8 mouse cellular contexts compared by ENCODE assay signal in the genomic region with DNA sequence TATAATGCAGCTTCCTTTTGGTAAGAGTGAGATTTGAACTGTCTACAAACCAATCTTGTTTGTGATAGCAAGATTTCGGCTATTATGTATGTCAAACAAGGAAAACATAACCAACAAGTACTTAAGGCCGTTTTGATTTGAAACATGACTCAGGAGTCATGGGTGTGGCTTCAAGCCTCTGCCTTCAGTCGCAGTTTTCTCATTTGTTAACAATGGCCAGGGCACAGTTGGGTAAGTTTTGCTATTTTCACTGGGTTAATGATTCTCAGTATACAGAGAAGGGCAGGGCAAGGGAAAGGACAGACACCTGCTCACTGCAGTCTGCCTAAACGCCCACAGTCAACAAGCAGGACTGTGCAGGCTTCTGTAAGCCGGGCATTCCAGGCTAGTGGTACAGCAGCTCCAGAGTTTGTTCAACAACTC. TPM values are rescaled to one million over a fixed set of nuclear protein-coding genes. Genes with fewer than 3 reads are reported as not detected.
DNase-seq lines count a peak whose midpoint lies in the region; ATAC-seq and TF ChIP-seq lines count a peak whose summit lies in the region.

No protein-coding gene starts in this region.

- H3K27ac ChIP-seq in heart, embryonic 16.5 days (ENCODE audit: low read length), result peak overlapping the region; percentile 100
- H3K27ac ChIP-seq in MEL (ENCODE audit: control insufficient read depth, low read depth, low read length), result peak overlapping the region; percentile 85
- peak overlapping the region; percentile 93 for H3K27ac ChIP-seq in forebrain, embryonic 10.5 days
- H3K27ac ChIP-seq in liver, embryonic 11.5 days (ENCODE audit: low read depth, low read length), result peak overlapping the region; percentile 100

- H3K4me3 ChIP-seq in heart, embryonic 16.5 days (ENCODE audit: low read length), result peak overlapping the region; percentile 82
- H3K4me3 ChIP-seq in MEL (ENCODE audit: control insufficient read depth in 1 of 2, insufficient read depth in 1 of 2, low read depth in 2 of 2, low read length in 2 of 2), result peak overlapping the region; percentile 83 to 92
- H3K4me3 ChIP-seq in forebrain, embryonic 10.5 days, result peak overlapping the region; percentile 80
- H3K4me3 ChIP-seq in liver, embryonic 11.5 days (ENCODE audit: low read depth, low read length), result peak overlapping the region; percentile 78

- no peaks in the 10 kb centered on the region for H3K27me3 ChIP-seq in heart, embryonic 16.5 days (ENCODE audit: control insufficient read depth, insufficient read depth, low read length)
- no peaks in the 10 kb centered on the region for H3K27me3 ChIP-seq in MEL (ENCODE audit: control insufficient read depth in 1 of 2, insufficient read depth in 2 of 2, low read length in 2 of 2)
- H3K27me3 ChIP-seq in forebrain, embryonic 10.5 days (ENCODE audit: poor library complexity, severe bottlenecking), result no peaks in the 10 kb centered on the region
- H3K27me3 ChIP-seq in liver, embryonic 11.5 days (replicated peaks; ENCODE audit: control insufficient read depth, insufficient read depth, low read length), result no peaks in the 10 kb centered on the region

- H3K9me3 ChIP-seq in heart, embryonic 16.5 days (replicated peaks; ENCODE audit: control insufficient read depth, low read length), result no peaks in the 10 kb centered on the region
- H3K9me3 ChIP-seq in MEL (replicated peaks; ENCODE audit: insufficient read depth, low read length), result no peaks in the 10 kb centered on the region
- H3K9me3 ChIP-seq in forebrain, embryonic 10.5 days, result no peaks in the 10 kb centered on the region
- H3K9me3 ChIP-seq in liver, embryonic 11.5 days (ENCODE audit: control insufficient read depth, low read length), result no peaks in the 10 kb centered on the region

- H3K4me1 ChIP-seq in heart, embryonic 16.5 days (ENCODE audit: control insufficient read depth, insufficient read depth, low read length), result peaks cover 21% of the 10 kb centered on the region
- H3K4me1 ChIP-seq in MEL (ENCODE audit: control insufficient read depth in 1 of 2, insufficient read depth in 2 of 2, low read length in 2 of 2), result peaks cover 12 to 14% of the 10 kb centered on the region in 2 experiments
- H3K4me1 ChIP-seq in forebrain, embryonic 10.5 days, result peaks cover 32% of the 10 kb centered on the region
- H3K4me1 ChIP-seq in liver, embryonic 11.5 days (replicated peaks; ENCODE audit: control insufficient read depth, insufficient read depth, low read length), result peaks cover 19% of the 10 kb centered on the region

- H3K36me3 ChIP-seq in heart, embryonic 16.5 days (ENCODE audit: control insufficient read depth, insufficient read depth), result no peaks in the 10 kb centered on the region; the same call in 1 of the 2 replicates
- peaks cover 2 to 31% of the 10 kb centered on the region in 2 experiments for H3K36me3 ChIP-seq in MEL (ENCODE audit: control insufficient read depth in 1 of 2, insufficient read depth in 2 of 2, low read length in 2 of 2)
- H3K36me3 ChIP-seq in forebrain, embryonic 10.5 days (replicated peaks), result peaks cover 28% of the 10 kb centered on the region
- peaks cover 3% of the 10 kb centered on the region; the same call in 1 of the 2 replicates for H3K36me3 ChIP-seq in liver, embryonic 11.5 days (ENCODE audit: control insufficient read depth, insufficient read depth, low read length)

- H3K79me2 ChIP-seq in MEL (ENCODE audit: control insufficient read depth, insufficient read depth, low read length, poor library complexity), result peaks cover 40% of the 10 kb centered on the region

- TF ChIP-seq CTCF in MEL (IDR thresholded peaks at IDR 0.05 in 2 of 3, conservative IDR thresholded peaks at IDR 0.05 in 1 of 3; ENCODE audit: control insufficient read depth in 1 of 3, insufficient read depth in 1 of 3, low read depth in 2 of 3, low read length in 3 of 3, poor library complexity in 1 of 3, severe bottlenecking in 1 of 3), result no peak

- TF ChIP-seq EP300 in MEL (IDR thresholded peaks at IDR 0.05; ENCODE audit: low read depth in 1 of 2, low read length in 2 of 2), result 0 out of 4 replicates have a peak, but pooled peaks of 1 of the 2 experiments have one; percentile 32

- ATAC-seq in heart, embryonic 16.5 days (replicated peaks; ENCODE audit: extremely low read depth, insufficient read depth, low FRiP score), result no peak
- peak; percentile 35 for ATAC-seq in liver, embryonic 11.5 days (replicated peaks; ENCODE audit: low FRiP score)

- TF ChIP-seq RAD21 in MEL (IDR thresholded peaks at IDR 0.05; ENCODE audit: low read depth, low read length), result no peak

- 2% methylated on average over 5 of the region's 5 CpGs for WGBS in heart, embryonic 16.5 days
- 11% methylated on average over 5 of the region's 5 CpGs for WGBS in forebrain, embryonic 10.5 days
- WGBS in liver, embryonic 11.5 days, result 4% methylated on average over 5 of the region's 5 CpGs

- TF ChIP-seq POLR2A in MEL (IDR thresholded peaks at IDR 0.05; ENCODE audit: control insufficient read depth in 1 of 2, insufficient read depth in 1 of 2, low read depth in 1 of 2, low read length in 2 of 2, poor library complexity in 1 of 2), result no peak

- no peak for DNase-seq in heart, postnatal 25 days (ENCODE audit: low spot score)
- peak; percentile 77 for DNase-seq in MEL (ENCODE audit: low read depth, low spot score)
- DNase-seq in forebrain, embryonic 10.5 days (ENCODE audit: extremely low spot score, low spot score), result no peak
- no peak for DNase-seq in liver, embryonic 11.5 days (ENCODE audit: low spot score)
- no peak for DNase-seq in thymus, adult 18-20 months
- DNase-seq in left cerebral cortex, postnatal 4 days, result no peak
- DNase-seq in gastrocnemius, postnatal 14 days, result no peak

- peak overlapping the region; percentile 90 for H3K4me2 ChIP-seq in heart, embryonic 16.5 days (ENCODE audit: low read depth, low read length)
- H3K4me2 ChIP-seq in liver, embryonic 11.5 days, result peak overlapping the region; percentile 82

- peak overlapping the region; percentile 85 for H3K9ac ChIP-seq in heart, embryonic 16.5 days (ENCODE audit: low read length)
- peak overlapping the region; percentile 87 for H3K9ac ChIP-seq in MEL (ENCODE audit: control insufficient read depth, low read depth, low read length, poor library complexity, severe bottlenecking)
- H3K9ac ChIP-seq in liver, embryonic 11.5 days (ENCODE audit: low read depth, low read length), result peak overlapping the region; percentile 87

- intact Hi-C loops in heart, postnatal 25 days (cut with DNase I), result loop anchor here (2.0 to 5.0 kb wide), 2 partner anchors 86 to 258 kb away; partner anchors contain the start of genes Acbd5 and Pdss1
- intact Hi-C loops in left cerebral cortex, postnatal 4 days (cut with DNase I), result no loop called here
- intact Hi-C loops in gastrocnemius, postnatal 14 days (cut with DNase I; ENCODE audit: low total_unique reads), result no loop called here

TF ChIP-seq in MEL, 35 proteins besides CTCF, POLR2A, EP300 and RAD21 (continues in another document):
- no peak for TF ChIP-seq MYB (IDR thresholded peaks at IDR 0.05; ENCODE audit: low read depth, low read length)
- TF ChIP-seq TAL1 (IDR thresholded peaks at IDR 0.05; ENCODE audit: low read length), result no peak
- TF ChIP-seq MEF2A (IDR thresholded peaks at IDR 0.05; ENCODE audit: extremely low read depth, insufficient replicate concordance, low read depth, low read length, poor library complexity, severe bottlenecking), result no peak
- TF ChIP-seq MAZ (IDR thresholded peaks at IDR 0.05; ENCODE audit: low read depth, low read length), result no peak
- TF ChIP-seq USF2 (IDR thresholded peaks at IDR 0.05; ENCODE audit: borderline replicate concordance in 1 of 2, insufficient read depth in 1 of 2, low read depth in 1 of 2, low read length in 2 of 2), result no peak
- no peak for TF ChIP-seq UBTF (IDR thresholded peaks at IDR 0.05; ENCODE audit: borderline replicate concordance, insufficient read depth, low read depth, low read length)
- no peak for TF ChIP-seq NRF1 (IDR thresholded peaks at IDR 0.05; ENCODE audit: insufficient read depth, low read depth, low read length, poor library complexity, severe bottlenecking)
- peak; percentile 2; the same call in 1 of the 2 replicates for TF ChIP-seq SIN3A (IDR thresholded peaks at IDR 0.05; ENCODE audit: low read length)
- no peak for TF ChIP-seq ZC3H11A (IDR thresholded peaks at IDR 0.05; ENCODE audit: low read depth, low read length)

RNA-seq across cellular contexts. Expression of gene Mastl, which starts 0.6 kb away (rescaled TPM):
- 7.4 and 9.6 TPM in 2 replicates for polyA plus RNA-seq in heart, embryonic 16.5 days (2015; fragmentation: Nextera tagmentation; extraction: Ambion mirVana)
- under 1 TPM; 0.26 to 0.48 TPM for total RNA-seq in heart, postnatal 25 days (2021)
- total RNA-seq in MEL (2012; rRNA removed), result 8.2 and 9.5 TPM in 2 replicates
- polyA plus RNA-seq in MEL (2012; ENCODE audit: insufficient read depth in 1 of 2, insufficient read length in 2 of 2, low read depth in 1 of 2, low replicate concordance in 2 of 2, missing spikeins in 1 of 2), result 1 to 10 TPM in 1 of 2 experiments, not detected in 1; 8.0 TPM
- 19.5 and 20.3 TPM in 2 replicates for polyA plus RNA-seq in forebrain, embryonic 10.5 days (2016; fragmentation: Nextera tagmentation; extraction: Ambion mirVana)
- polyA plus RNA-seq in liver, embryonic 11.5 days (2014; fragmentation: Nextera tagmentation; extraction: Ambion mirVana), result 10.1 and 10.6 TPM in 2 replicates
- 1 to 10 TPM; 2.0 to 3.4 TPM for total RNA-seq in left cerebral cortex, postnatal 4 days (2021)
- 1 to 10 TPM in 1 of 2 experiments, under 1 TPM in 1; 0.86 to 1.2 TPM for total RNA-seq in gastrocnemius, postnatal 14 days (2021)

RNA-seq across cellular contexts. Expression of gene Yme1l1, which starts 1.0 kb away (rescaled TPM):
- polyA plus RNA-seq in heart, embryonic 16.5 days (2015; fragmentation: Nextera tagmentation; extraction: Ambion mirVana), result 43.9 and 48.5 TPM in 2 replicates
- total RNA-seq in heart, postnatal 25 days (2021), result 10 to 100 TPM; 65.4 to 74.4 TPM
- total RNA-seq in MEL (2012; rRNA removed), result 68.2 and 70.6 TPM in 2 replicates
- 100 to 1,000 TPM in 1 of 2 experiments, 10 to 100 TPM in 1; 72.9 to 103 TPM for polyA plus RNA-seq in MEL (2012; ENCODE audit: insufficient read depth in 1 of 2, insufficient read length in 2 of 2, low read depth in 1 of 2, low replicate concordance in 2 of 2, missing spikeins in 1 of 2)
- 72.2 and 74.7 TPM in 2 replicates for polyA plus RNA-seq in forebrain, embryonic 10.5 days (2016; fragmentation: Nextera tagmentation; extraction: Ambion mirVana)
- polyA plus RNA-seq in liver, embryonic 11.5 days (2014; fragmentation: Nextera tagmentation; extraction: Ambion mirVana), result 70.6 and 75.7 TPM in 2 replicates
- 10 to 100 TPM; 91.0 to 99.2 TPM for total RNA-seq in left cerebral cortex, postnatal 4 days (2021)
- total RNA-seq in gastrocnemius, postnatal 14 days (2021), result 10 to 100 TPM; 53.2 to 60.4 TPM

RNA-seq across cellular contexts. Expression of gene 4931423N10Rik, which starts 52.1 kb away (rescaled TPM):
- polyA plus RNA-seq in heart, embryonic 16.5 days (2015; fragmentation: Nextera tagmentation; extraction: Ambion mirVana), result not detected in 2 replicates
- total RNA-seq in heart, postnatal 25 days (2021), result not detected
- total RNA-seq in MEL (2012; rRNA removed), result not detected in 2 replicates
- not detected for polyA plus RNA-seq in MEL (2012; ENCODE audit: insufficient read depth in 1 of 2, insufficient read length in 2 of 2, low read depth in 1 of 2, low replicate concordance in 2 of 2, missing spikeins in 1 of 2)
- not detected in 2 replicates for polyA plus RNA-seq in forebrain, embryonic 10.5 days (2016; fragmentation: Nextera tagmentation; extraction: Ambion mirVana)
- not detected in 2 replicates for polyA plus RNA-seq in liver, embryonic 11.5 days (2014; fragmentation: Nextera tagmentation; extraction: Ambion mirVana)
- under 1 TPM; 0.26 to 0.32 TPM for total RNA-seq in left cerebral cortex, postnatal 4 days (2021)
- total RNA-seq in gastrocnemius, postnatal 14 days (2021), result not detected
